Comparison of ENCODE assay signal across 14 mouse cellular contexts in genomic region chr16:5926986-5927385, GRCm38 (mm10). TPM values are rescaled to one million over a fixed set of nuclear protein-coding genes. Genes with fewer than 3 reads are reported as not detected.
DNase-seq lines count a peak whose midpoint lies in the region; ATAC-seq and TF ChIP-seq lines count a peak whose summit lies in the region.
"Had no signal": no experiment of that assay in that cellular context is flagged by ENCODE, and none has a peak within 500 bp of the region (broad histone marks: within the 10 kb centered on the region; RNA-seq: fewer than 3 reads in every experiment).

No protein-coding gene starts in this region.

- peaks cover 3% of the 10 kb centered on the region; the same call in 1 of the 2 replicates for H3K4me1 ChIP-seq in forebrain, embryonic 13.5 days
- peaks cover 18% of the 10 kb centered on the region for H3K4me1 ChIP-seq in hindbrain, embryonic 15.5 days (replicated peaks)
- H3K4me1 ChIP-seq in midbrain, postnatal 0 days (ENCODE audit: insufficient read depth, low read length) = peaks cover 4% of the 10 kb centered on the region; the same call in 1 of the 2 replicates
- H3K4me1 ChIP-seq: limb, embryonic 13.5 days had no signal

- peak; percentile 14 for DNase-seq in left cerebral cortex, postnatal 4 days
- DNase-seq in left cerebral cortex, adult 11 months (ENCODE audit: low spot score) = no peak
- peak; percentile 47 for DNase-seq in midbrain, postnatal 0 days (ENCODE audit: low spot score)
- no peak for DNase-seq in thymus, postnatal 4 days
- no peak for DNase-seq in gastrocnemius, adult 18-20 months (ENCODE audit: low spot score)
- no peak for DNase-seq in kidney, postnatal 4 days
- DNase-seq: cerebellum, adult 2 months; layer of hippocampus, postnatal 36 days; thymus, adult 2 months had no signal

- no peak overlapping the region for H3K4me3 ChIP-seq in forebrain, embryonic 13.5 days
- no peak overlapping the region for H3K4me3 ChIP-seq in hindbrain, embryonic 15.5 days
- no peak overlapping the region for H3K4me3 ChIP-seq in midbrain, postnatal 0 days (ENCODE audit: low read depth, low read length)
- H3K4me3 ChIP-seq: heart, embryonic 13.5 days; limb, embryonic 13.5 days had no signal

- peak; percentile 24; the same call in 1 of the 2 replicates for ATAC-seq in forebrain, embryonic 13.5 days
- ATAC-seq in hindbrain, embryonic 15.5 days (ENCODE audit: low FRiP score, low read depth) = peak; percentile 59
- peak; percentile 34; the same call in 1 of the 2 replicates for ATAC-seq in midbrain, postnatal 0 days (ENCODE audit: low FRiP score)

- no peaks in the 10 kb centered on the region for H3K27me3 ChIP-seq in forebrain, embryonic 13.5 days
- 0 out of 2 replicates have a peak, but pooled peaks cover 2% of the 10 kb centered on the region for H3K27me3 ChIP-seq in hindbrain, embryonic 15.5 days
- no peaks in the 10 kb centered on the region for H3K27me3 ChIP-seq in midbrain, postnatal 0 days (ENCODE audit: insufficient read depth, low read length)
- H3K27me3 ChIP-seq: limb, embryonic 13.5 days had no signal

- WGBS in forebrain, embryonic 13.5 days = 17% methylated on average over 1 of the region's 1 CpGs
- WGBS in hindbrain, embryonic 15.5 days = 21% methylated on average over 1 of the region's 1 CpGs
- WGBS in midbrain, postnatal 0 days = 33% methylated on average over 1 of the region's 1 CpGs

- no peak overlapping the region for H3K4me2 ChIP-seq in forebrain, embryonic 13.5 days
- no peak overlapping the region for H3K4me2 ChIP-seq in hindbrain, embryonic 15.5 days
- no peak overlapping the region for H3K4me2 ChIP-seq in midbrain, postnatal 0 days (ENCODE audit: low read depth, low read length, poor library complexity, severe bottlenecking)
- H3K4me2 ChIP-seq: heart, embryonic 13.5 days; limb, embryonic 13.5 days had no signal

- TF ChIP-seq CTCF in midbrain, postnatal 0 days (IDR thresholded peaks at IDR 0.05) = no peak

- intact Hi-C loops in left cerebral cortex, postnatal 4 days (cut with DNase I) = no loop called here

- no peak overlapping the region for H3K9ac ChIP-seq in forebrain, embryonic 13.5 days
- no peak overlapping the region for H3K9ac ChIP-seq in hindbrain, embryonic 15.5 days
- 0 out of 2 replicates have a peak overlapping the region, but pooled peaks have one; percentile 9 for H3K9ac ChIP-seq in midbrain, postnatal 0 days (replicated peaks; ENCODE audit: low read length, poor library complexity, severe bottlenecking)
- H3K9ac ChIP-seq: heart, embryonic 13.5 days; limb, embryonic 13.5 days had no signal

- no peaks in the 10 kb centered on the region for H3K36me3 ChIP-seq in forebrain, embryonic 13.5 days (ENCODE audit: poor library complexity, severe bottlenecking)
- H3K36me3 ChIP-seq in hindbrain, embryonic 15.5 days = no peaks in the 10 kb centered on the region
- H3K36me3 ChIP-seq in midbrain, postnatal 0 days (ENCODE audit: insufficient read depth, low read length) = no peaks in the 10 kb centered on the region
- H3K36me3 ChIP-seq: heart, embryonic 13.5 days; limb, embryonic 13.5 days had no signal

- no peaks in the 10 kb centered on the region for H3K9me3 ChIP-seq in forebrain, embryonic 13.5 days (replicated peaks)
- no peaks in the 10 kb centered on the region for H3K9me3 ChIP-seq in hindbrain, embryonic 15.5 days
- no peaks in the 10 kb centered on the region for H3K9me3 ChIP-seq in midbrain, postnatal 0 days (ENCODE audit: low read length)
- H3K9me3 ChIP-seq: heart, embryonic 13.5 days; limb, embryonic 13.5 days had no signal

- H3K27ac ChIP-seq in forebrain, embryonic 13.5 days = no peak overlapping the region
- peak overlapping the region; percentile 43; the same call in 1 of the 2 replicates for H3K27ac ChIP-seq in hindbrain, embryonic 15.5 days (replicated peaks)
- 0 out of 2 replicates have a peak overlapping the region, but pooled peaks have one; percentile 38 for H3K27ac ChIP-seq in midbrain, postnatal 0 days (ENCODE audit: low read depth, low read length)
- H3K27ac ChIP-seq: heart, embryonic 13.5 days; kidney, postnatal 0 days; limb, embryonic 13.5 days had no signal

RNA-seq across cellular contexts. Expression of gene Rbfox1, which starts 41.8 kb away (rescaled TPM):
- total RNA-seq in left cerebral cortex, postnatal 4 days (2021) = 100 to 1,000 TPM; 244 to 249 TPM
- polyA plus RNA-seq in forebrain, embryonic 13.5 days (2015; fragmentation: Nextera tagmentation; extraction: Ambion mirVana) = 52.1 and 58.3 TPM in 2 replicates
- polyA plus RNA-seq in hindbrain, embryonic 15.5 days (2015; fragmentation: Nextera tagmentation; extraction: Ambion mirVana) = 215 and 254 TPM in 2 replicates
- 142 and 177 TPM in 2 replicates for total RNA-seq in midbrain, postnatal 0 days (2014; rRNA removed)
- polyA plus RNA-seq in midbrain, postnatal 0 days (2015; fragmentation: Nextera tagmentation; extraction: Ambion mirVana) = 242 and 278 TPM in 2 replicates
- 100 to 1,000 TPM; 228 to 232 TPM for total RNA-seq in gastrocnemius, adult 18-20 months (2021)

Comparison
In these comparisons a context has a peak if more than half of its experiments do, and no peak if none do; other contexts are left out.
1. DNase-seq: peak in left cerebral cortex, postnatal 4 days (single experiment) and midbrain, postnatal 0 days (single experiment); none in left cerebral cortex, adult 11 months (single experiment), thymus, postnatal 4 days (single experiment), gastrocnemius, adult 18-20 months (single experiment) and kidney, postnatal 4 days (0 of 2).
2. Peak in every context shown above with its lines, with median percentiles within 50 percentile points of each other: ATAC-seq.